Mouse (Mus musculus): ENCODE results near the gene Chn2.

GRCm38 (mm10) chr6:54052124-54052523 is 12.8 kb downstream of the Chn2 start:
- TF ChIP-seq EP300 (IDR thresholded peaks at IDR 0.05; ENCODE audit: low read depth in 1 of 2, low read length in 2 of 2) = no peak
- no peak for TF ChIP-seq TCF12 (IDR thresholded peaks at IDR 0.05; ENCODE audit: low read depth, low read length)
- TF ChIP-seq POLR2A (IDR thresholded peaks at IDR 0.05; ENCODE audit: control insufficient read depth in 1 of 2, insufficient read depth in 1 of 2, low read depth in 1 of 2, low read length in 2 of 2, poor library complexity in 1 of 2) = no peak
- TF ChIP-seq HCFC1 (IDR thresholded peaks at IDR 0.05; ENCODE audit: low read depth, low read length) = no peak
- no peak for TF ChIP-seq ELF1 (IDR thresholded peaks at IDR 0.05; ENCODE audit: low read depth, low read length)
- no peak for TF ChIP-seq CTCF (IDR thresholded peaks at IDR 0.05 in 2 of 3, conservative IDR thresholded peaks at IDR 0.05 in 1 of 3; ENCODE audit: control insufficient read depth in 1 of 3, insufficient read depth in 1 of 3, low read depth in 2 of 3, low read length in 3 of 3, poor library complexity in 1 of 3, severe bottlenecking in 1 of 3)
- TF ChIP-seq ETS1 (IDR thresholded peaks at IDR 0.05; ENCODE audit: low read depth, low read length) = no peak
- TF ChIP-seq MAZ (IDR thresholded peaks at IDR 0.05; ENCODE audit: low read depth, low read length) = no peak
- no peak for TF ChIP-seq ZNF384 (IDR thresholded peaks at IDR 0.05; ENCODE audit: low read depth, low read length)
- no peak for TF ChIP-seq MAX (IDR thresholded peaks at IDR 0.05; ENCODE audit: low read length)
- no peak for TF ChIP-seq RAD21 (IDR thresholded peaks at IDR 0.05; ENCODE audit: low read depth, low read length)
- no peak for TF ChIP-seq RCOR1 (IDR thresholded peaks at IDR 0.05; ENCODE audit: low read depth, low read length)
- TF ChIP-seq NELFE (IDR thresholded peaks at IDR 0.05; ENCODE audit: low read depth, low read length) = no peak
- no peak for TF ChIP-seq ZMIZ1 (IDR thresholded peaks at IDR 0.05; ENCODE audit: low read depth, low read length)
